Mouse (Mus musculus) limb, embryonic 15.5 days (tissue): ENCODE results near the gene Sema4d. TPM values are rescaled to one million over a fixed set of nuclear protein-coding genes. Genes with fewer than 3 reads are reported as not detected.

Experiments
- ATAC-seq: fragments of 200-750 bp; cut with Nextera tagmentation; 2 replicates; pipeline ENCODE4 v1.8.0; 2017; ENCODE audit warnings: low read depth, moderate TSS enrichment; ENCODE audit not compliant: insufficient number of reproducible peaks, low FRiP score, low TSS enrichment
- H3K27ac ChIP-seq: fragments of 300-500 bp; sonication (generic); 2 replicates; pipeline ENCODE4 v1.5.1; 2015; ENCODE audit warnings: moderate library complexity, mild to moderate bottlenecking, inconsistent platforms
- H3K27me3 ChIP-seq: fragments of 300-500 bp; sonication (generic); 2 replicates; pipeline ENCODE4 v1.6.1; 2015; ENCODE audit warnings: inconsistent platforms
- H3K36me3 ChIP-seq: fragments of 300-500 bp; sonication (generic); 2 replicates; pipeline ENCODE4 v1.6.1; 2015; ENCODE audit warnings: inconsistent platforms
- H3K4me1 ChIP-seq: fragments of 300-500 bp; sonication (generic); 2 replicates; pipeline ENCODE4 v1.6.1; 2015; ENCODE audit warnings: inconsistent platforms
- H3K4me2 ChIP-seq: fragments of 300-500 bp; sonication (generic); 2 replicates; pipeline ENCODE4 v1.6.1; 2015; ENCODE audit warnings: mild to moderate bottlenecking, inconsistent platforms
- H3K4me3 ChIP-seq: fragments of 300-500 bp; sonication (generic); 2 replicates; pipeline ENCODE4 v1.5.1; 2015; ENCODE audit warnings: mild to moderate bottlenecking, inconsistent platforms
- H3K9ac ChIP-seq: fragments of 300-500 bp; sonication (generic); 2 replicates; pipeline ENCODE4 v1.6.1; 2015; ENCODE audit warnings: inconsistent platforms
- H3K9me3 ChIP-seq: fragments of 300-500 bp; sonication (generic); 2 replicates; pipeline ENCODE4 v1.6.1; 2016; ENCODE audit warnings: inconsistent platforms
- WGBS: fragments of 180-500 bp; shearing (Covaris S2); methylation state at CpG from one replicate; pipeline ENCODE4 v1.1.7; 2015; 5-methylcytosine and 5-hydroxymethylcytosine counted together
- polyA plus RNA-seq: library from polyadenylated mRNA; unstranded; fragments of >200 nt; fragmentation: Nextera tagmentation; extraction: Ambion mirVana; gene quantifications from 2 replicates; pipeline ENCODE4 v1.2.1, GENCODE M21; 2015

Sema4d gene
- polyA plus RNA-seq, 1 experiment from 2014 or later, result 7.1 TPM

DNA sequence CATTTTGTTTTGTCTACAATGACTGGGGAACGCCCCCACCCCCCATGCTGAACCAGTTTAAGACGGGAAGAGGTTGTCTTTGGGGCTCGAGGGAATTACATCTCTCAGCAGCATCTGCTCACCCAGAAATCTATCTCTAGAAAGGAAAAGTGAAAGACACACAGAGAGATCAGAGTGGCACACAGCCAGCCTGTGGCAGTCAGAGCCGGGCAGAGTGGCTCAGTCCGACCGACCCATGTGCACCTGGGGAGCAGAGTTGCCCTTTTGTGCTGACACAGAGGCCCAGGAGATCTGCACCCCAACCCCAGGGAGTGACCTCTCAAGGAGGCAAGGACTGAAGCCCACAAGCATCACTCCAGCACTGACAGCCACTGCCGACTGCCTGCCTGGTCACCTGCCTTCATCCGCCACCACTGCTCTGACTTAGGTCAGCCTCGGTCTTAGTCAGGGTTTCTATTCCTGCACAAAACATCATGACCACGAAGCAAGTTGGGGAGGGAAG lies 50.9 kb downstream of the Sema4d start:
- WGBS, result 80% methylated on average over 10 of the region's 10 CpGs
- Histone ChIP-seq H3K27ac (no peak overlapping the region), H3K9me3 (no peaks in the 10 kb centered on the region), H3K27me3 (no peaks in the 10 kb centered on the region), H3K36me3 (no peaks in the 10 kb centered on the region), H3K4me1 (peaks cover 6% of the 10 kb centered on the region), H3K9ac (no peak overlapping the region), H3K4me2 (no peak overlapping the region), H3K4me3 (no peak overlapping the region)
- no peak for ATAC-seq

DNA sequence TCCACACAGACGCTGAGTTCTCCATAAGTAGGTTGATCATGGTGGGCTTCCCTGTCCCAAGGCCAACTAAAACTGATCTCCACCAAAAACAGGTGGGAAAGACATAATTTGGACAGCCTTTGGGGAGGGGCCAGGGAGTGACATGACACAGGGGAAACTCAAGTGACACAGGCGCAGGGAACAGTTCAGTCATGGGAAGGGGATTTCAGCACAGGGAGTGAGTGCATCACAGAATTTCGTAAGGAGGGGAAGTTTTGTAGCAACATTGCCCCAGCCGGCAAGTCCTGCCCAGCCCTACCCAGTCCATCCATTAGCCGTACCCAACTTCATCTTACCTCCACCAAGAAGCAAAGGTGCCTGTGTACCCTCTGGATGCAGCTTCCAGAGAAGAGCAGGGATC lies 52.8 kb downstream of the Sema4d start:
- Histone ChIP-seq H3K9ac (no peak overlapping the region), H3K27me3 (no peaks in the 10 kb centered on the region), H3K36me3 (no peaks in the 10 kb centered on the region), H3K27ac (no peak overlapping the region), H3K4me2 (no peak overlapping the region), H3K9me3 (no peaks in the 10 kb centered on the region), H3K4me1 (no peaks in the 10 kb centered on the region), H3K4me3 (no peak overlapping the region)
- WGBS, result 79% methylated on average over 5 of the region's 5 CpGs
- ATAC-seq, result no peak

DNA sequence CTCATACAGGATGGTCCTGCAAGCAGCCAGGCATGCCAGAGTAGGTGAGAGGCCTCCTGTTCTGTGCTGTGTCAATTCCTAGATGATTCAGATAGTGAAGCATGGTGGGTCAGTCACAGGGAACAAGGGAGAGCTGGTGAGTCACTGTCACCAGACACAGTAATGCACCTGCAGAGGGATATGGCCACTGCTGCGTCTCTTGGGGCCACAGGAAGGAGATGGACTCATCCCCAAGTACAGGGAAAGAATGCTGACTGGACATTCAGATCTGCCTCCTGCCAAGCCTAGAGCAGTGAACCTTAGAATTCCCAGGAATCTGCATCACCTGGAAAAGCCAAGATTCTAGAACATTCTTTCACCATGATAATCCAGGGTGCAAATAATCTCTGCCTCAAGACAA lies 53.8 kb downstream of the Sema4d start:
- Histone ChIP-seq H3K4me2 (no peak overlapping the region), H3K9me3 (no peaks in the 10 kb centered on the region), H3K9ac (no peak overlapping the region), H3K27ac (no peak overlapping the region), H3K4me3 (no peak overlapping the region), H3K27me3 (no peaks in the 10 kb centered on the region), H3K36me3 (no peaks in the 10 kb centered on the region), H3K4me1 (no peaks in the 10 kb centered on the region)
- no peak for ATAC-seq
- 83% methylated on average over 1 of the region's 1 CpGs for WGBS

DNA sequence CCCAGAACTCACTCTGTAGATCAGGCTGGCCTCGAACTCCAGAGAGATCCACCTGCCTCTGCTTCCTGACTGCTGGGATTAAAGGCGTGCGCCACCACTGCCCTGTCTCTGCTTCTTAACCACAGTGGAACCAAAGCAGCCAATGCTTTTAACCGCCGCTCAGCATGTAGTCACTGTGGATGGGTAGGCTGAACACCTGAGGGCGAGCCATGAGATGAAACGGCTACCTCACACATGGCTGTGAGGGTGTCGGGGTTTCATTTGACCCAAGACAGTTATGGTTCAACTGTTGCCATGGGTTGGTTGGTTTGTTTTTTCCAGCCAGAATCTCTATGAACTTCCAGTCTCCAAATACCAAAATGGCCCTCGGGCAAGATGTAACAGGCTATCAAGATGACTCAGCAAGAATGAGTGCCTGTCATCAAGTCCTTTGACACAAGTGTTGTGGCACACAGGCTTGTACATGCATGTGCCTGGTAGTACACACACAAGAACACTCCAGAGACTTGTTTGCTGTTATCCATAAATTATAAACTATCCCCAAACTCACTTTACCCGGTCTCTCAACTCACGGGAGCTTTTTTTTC lies 54.9 kb downstream of the Sema4d start:
- ATAC-seq, result no peak
- H3K27ac ChIP-seq, result no peak overlapping the region

DNA sequence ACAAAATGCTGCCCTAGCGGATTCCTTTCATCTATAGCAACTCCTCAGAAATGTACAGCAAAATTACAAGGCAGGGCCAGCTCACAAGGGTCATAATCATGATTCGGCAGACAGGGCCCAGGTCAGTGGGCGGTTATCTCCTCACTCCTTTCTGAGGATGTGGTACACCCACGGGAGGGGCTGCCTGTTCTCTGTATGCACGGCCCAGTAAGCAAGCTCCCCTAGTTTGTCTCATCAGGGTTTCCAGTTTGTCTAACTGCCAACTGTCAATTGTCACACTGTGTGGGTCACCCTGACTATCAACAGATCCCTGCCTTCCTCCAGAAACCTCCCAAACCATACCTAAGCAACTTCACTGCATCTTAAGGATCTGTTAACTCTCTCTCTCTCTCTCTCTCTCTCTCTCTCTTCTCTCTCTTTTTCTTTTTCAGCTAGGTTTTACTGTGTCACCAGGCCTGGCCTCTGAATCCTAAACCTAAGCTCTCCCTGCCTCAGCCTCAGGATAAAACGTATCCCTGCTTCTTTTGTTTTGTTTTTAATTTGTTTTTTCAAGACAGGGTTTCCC lies 55.5 kb downstream of the Sema4d start:
- no peaks in the 10 kb centered on the region for H3K36me3 ChIP-seq
- no peaks in the 10 kb centered on the region for H3K27me3 ChIP-seq
- H3K27ac ChIP-seq, result no peak overlapping the region
- no peaks in the 10 kb centered on the region for H3K9me3 ChIP-seq
- no peak overlapping the region for H3K9ac ChIP-seq
- no peaks in the 10 kb centered on the region for H3K4me1 ChIP-seq
- no peak overlapping the region for H3K4me2 ChIP-seq
- no peak overlapping the region for H3K4me3 ChIP-seq
- ATAC-seq, result no peak
- WGBS, result 75% methylated on average over 6 of the region's 6 CpGs

More for the DNA sequence above, 54.9 kb downstream of the Sema4d start:
- no peak overlapping the region for H3K4me3 ChIP-seq
- WGBS, result 90% methylated on average over 11 of the region's 11 CpGs
- H3K9me3 ChIP-seq, result no peaks in the 10 kb centered on the region
- no peak overlapping the region for H3K4me2 ChIP-seq
- H3K27me3 ChIP-seq, result no peaks in the 10 kb centered on the region
- no peaks in the 10 kb centered on the region for H3K4me1 ChIP-seq
- H3K36me3 ChIP-seq, result no peaks in the 10 kb centered on the region
- H3K9ac ChIP-seq, result no peak overlapping the region

DNA sequence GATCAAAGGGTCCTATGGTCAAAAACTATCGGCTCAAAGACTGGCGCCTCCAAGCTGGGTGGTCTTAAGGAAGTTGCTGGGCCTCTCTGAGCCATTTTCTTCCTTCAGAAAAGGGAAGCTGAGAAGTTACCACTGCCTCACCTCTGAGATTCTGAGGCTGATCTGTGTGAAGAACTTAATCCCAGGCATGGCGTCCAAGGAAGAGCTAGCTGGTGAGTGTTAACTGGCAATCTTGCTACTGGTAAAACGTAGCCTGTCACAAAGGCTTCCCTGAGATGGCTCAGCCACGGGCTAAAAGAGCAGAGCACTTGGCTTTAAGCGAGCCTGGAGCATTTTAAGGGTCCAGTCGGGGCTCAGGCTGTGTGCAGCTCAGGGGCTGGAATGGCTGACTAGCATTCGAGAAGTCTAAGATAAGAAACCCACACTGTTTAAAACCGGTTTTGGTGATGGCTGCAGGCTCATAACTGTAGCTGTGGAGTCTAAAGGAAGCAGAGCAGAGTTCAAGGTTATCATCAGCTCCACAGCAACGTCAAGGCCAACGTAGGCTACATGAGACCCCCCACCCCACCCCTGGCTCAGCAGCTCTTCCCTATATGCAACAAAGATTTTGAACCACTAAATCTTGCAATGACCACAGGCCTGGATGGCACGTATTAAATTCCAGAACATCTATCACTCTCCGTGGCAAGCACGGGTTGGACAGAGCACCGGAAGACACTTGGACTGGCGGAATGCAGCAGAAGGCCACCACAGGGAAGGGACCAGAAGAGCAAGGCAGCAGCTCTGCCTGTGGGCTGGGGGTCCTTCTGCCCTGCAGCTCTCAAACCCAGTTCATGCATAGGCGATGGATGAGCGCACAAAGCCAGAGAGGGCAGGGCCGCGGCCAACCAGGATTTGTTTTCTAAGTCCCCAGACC lies 56.3 kb downstream of the Sema4d start:
- no peak for ATAC-seq
- 69% methylated on average over 20 of the region's 20 CpGs for WGBS
- no peaks in the 10 kb centered on the region for H3K36me3 ChIP-seq
- H3K4me3 ChIP-seq, result no peak overlapping the region
- H3K27ac ChIP-seq, result 0 out of 2 replicates have a peak overlapping the region, but pooled peaks have one; percentile 11
- H3K4me1 ChIP-seq, result no peaks in the 10 kb centered on the region
- H3K9me3 ChIP-seq, result no peaks in the 10 kb centered on the region
- H3K9ac ChIP-seq, result no peak overlapping the region
- H3K4me2 ChIP-seq, result no peak overlapping the region
- H3K27me3 ChIP-seq, result no peaks in the 10 kb centered on the region

DNA sequence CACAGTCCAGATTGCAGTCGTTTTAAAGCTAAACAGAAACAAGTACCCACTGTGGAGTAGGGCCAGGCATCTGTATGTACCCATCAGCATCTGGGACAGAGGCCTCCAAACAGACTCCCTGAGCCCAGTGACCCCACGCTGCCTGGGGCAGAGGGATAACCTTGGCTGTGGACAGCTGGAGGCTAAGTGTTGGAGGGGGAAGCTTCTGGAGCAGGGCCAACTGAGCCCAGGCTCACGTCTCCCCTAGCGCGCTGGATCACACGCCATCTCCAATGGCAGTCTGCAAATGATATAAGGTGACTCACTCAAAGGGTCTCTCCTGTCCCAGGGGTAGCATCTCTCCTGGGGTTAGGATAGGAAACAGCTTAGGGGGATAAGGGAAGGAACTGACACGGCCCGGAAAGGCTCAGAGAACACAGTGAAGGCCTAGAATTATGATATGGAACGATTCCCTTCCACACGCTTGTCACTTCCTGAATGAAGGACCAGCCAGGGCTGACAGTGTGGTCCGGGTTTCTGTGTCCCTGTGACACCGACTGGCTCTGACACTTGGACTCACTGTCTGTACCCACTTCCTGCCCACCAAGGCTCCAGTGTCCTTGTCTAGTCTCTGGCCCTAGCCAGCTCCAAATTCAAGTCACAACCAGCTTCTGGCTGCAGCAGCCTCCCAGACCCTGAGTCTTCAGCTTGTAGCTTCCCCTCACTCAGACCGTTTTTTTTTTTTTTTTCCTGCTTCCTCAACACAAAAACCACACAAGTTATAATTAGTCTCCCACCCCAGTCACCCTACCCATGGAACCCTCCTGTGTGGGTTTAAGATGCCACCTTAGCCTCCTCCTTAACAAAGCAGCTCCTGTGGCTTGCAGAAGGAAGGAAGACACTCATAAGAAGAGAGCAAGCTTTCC lies 57.3 kb downstream of the Sema4d start:
- no peak overlapping the region for H3K4me2 ChIP-seq
- no peaks in the 10 kb centered on the region for H3K36me3 ChIP-seq
- no peak overlapping the region for H3K9ac ChIP-seq
- H3K4me3 ChIP-seq, result no peak overlapping the region
- H3K9me3 ChIP-seq, result no peaks in the 10 kb centered on the region
- no peak for ATAC-seq
- H3K27me3 ChIP-seq, result no peaks in the 10 kb centered on the region
- 65% methylated on average over 13 of the region's 13 CpGs for WGBS
- H3K4me1 ChIP-seq, result peaks cover 2% of the 10 kb centered on the region; the same call in 1 of the 2 replicates
- H3K27ac ChIP-seq, result no peak overlapping the region

DNA sequence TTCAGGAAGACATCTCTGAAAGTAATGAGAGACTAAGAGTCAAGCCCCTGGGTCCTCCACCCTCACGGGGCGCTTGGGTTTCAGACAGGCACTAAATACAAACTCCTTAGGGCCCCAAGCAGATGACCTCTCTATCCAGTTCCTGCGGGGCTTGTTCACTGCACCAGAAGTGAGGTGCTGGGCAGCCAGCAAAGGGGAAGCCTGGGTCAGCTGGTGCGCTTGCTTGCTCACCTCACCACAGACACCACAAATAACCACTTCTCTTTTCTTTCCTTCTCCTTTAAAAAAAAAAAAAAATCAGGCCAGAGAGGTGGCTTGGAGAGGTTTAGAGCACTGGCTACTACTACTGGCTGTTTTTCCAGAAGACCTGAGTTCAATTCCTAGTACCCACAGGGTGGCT lies 59.0 kb downstream of the Sema4d start:
- no peak overlapping the region for H3K4me3 ChIP-seq
- no peaks in the 10 kb centered on the region for H3K9me3 ChIP-seq
- 77% methylated on average over 4 of the region's 4 CpGs for WGBS
- H3K27me3 ChIP-seq, result no peaks in the 10 kb centered on the region
- no peak overlapping the region for H3K9ac ChIP-seq
- H3K27ac ChIP-seq, result no peak overlapping the region
- peaks cover 12% of the 10 kb centered on the region for H3K4me1 ChIP-seq
- ATAC-seq, result no peak
- no peak overlapping the region for H3K4me2 ChIP-seq
- no peaks in the 10 kb centered on the region for H3K36me3 ChIP-seq

DNA sequence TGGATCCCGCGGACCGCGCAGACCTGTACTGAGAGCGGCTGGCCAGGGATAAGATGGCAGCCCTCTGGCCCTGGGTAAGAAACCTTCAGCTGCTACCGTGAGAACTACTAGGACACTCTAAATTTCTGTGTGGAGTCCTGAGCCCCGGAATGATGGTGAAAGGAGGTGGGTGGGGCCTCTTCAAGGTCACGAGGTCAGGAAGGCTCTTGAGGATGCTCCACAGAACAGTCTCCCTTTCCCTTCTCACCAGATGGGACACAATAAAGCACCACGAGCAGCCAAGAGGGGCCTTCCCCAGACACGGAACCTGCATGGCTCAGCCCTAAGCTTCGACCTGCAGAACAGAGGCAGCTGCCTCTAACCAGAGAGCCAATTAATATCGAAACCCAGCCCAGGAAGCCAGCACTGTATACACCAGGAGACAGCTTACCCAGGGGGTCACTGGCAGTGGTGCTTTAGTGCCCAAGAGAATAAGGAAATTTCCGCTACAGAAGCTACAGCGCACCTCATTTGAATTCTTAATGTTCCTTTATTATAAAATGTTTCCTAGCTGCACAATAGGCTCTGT lies 61.4 kb downstream of the Sema4d start:
- WGBS, result 66% methylated on average over 14 of the region's 14 CpGs
- no peak overlapping the region for H3K4me3 ChIP-seq
- no peak overlapping the region for H3K27ac ChIP-seq
- peaks cover 12% of the 10 kb centered on the region for H3K4me1 ChIP-seq
- ATAC-seq, result no peak
- H3K27me3 ChIP-seq, result no peaks in the 10 kb centered on the region
- H3K4me2 ChIP-seq, result no peak overlapping the region
- H3K36me3 ChIP-seq, result no peaks in the 10 kb centered on the region
- no peak overlapping the region for H3K9ac ChIP-seq
- no peaks in the 10 kb centered on the region for H3K9me3 ChIP-seq

DNA sequence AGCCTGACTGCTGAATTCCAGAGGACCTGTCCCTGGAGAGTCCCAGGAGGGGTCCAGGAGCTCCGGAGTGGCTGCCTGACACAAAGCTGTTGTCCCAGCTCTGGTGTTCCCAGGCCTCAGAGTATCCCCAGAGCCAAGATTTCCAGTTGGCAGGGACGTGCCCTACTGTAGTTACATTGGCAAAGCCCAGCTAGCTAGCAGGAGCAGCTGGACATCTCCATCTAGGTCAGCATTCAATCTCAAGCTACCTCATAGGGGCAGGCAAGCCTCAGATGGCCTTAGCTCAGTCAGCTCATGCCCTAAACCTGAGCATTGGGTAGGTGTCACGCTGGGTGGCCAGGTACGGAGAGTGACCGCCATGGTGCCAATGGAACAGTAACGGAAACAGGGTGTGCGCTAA lies 62.1 kb downstream of the Sema4d start:
- no peaks in the 10 kb centered on the region for H3K27me3 ChIP-seq
- H3K27ac ChIP-seq, result no peak overlapping the region
- no peaks in the 10 kb centered on the region for H3K36me3 ChIP-seq
- peaks cover 12% of the 10 kb centered on the region for H3K4me1 ChIP-seq
- ATAC-seq, result no peak
- no peak overlapping the region for H3K4me2 ChIP-seq
- H3K9me3 ChIP-seq, result no peaks in the 10 kb centered on the region
- WGBS, result 93% methylated on average over 7 of the region's 7 CpGs
- no peak overlapping the region for H3K4me3 ChIP-seq
- no peak overlapping the region for H3K9ac ChIP-seq

DNA sequence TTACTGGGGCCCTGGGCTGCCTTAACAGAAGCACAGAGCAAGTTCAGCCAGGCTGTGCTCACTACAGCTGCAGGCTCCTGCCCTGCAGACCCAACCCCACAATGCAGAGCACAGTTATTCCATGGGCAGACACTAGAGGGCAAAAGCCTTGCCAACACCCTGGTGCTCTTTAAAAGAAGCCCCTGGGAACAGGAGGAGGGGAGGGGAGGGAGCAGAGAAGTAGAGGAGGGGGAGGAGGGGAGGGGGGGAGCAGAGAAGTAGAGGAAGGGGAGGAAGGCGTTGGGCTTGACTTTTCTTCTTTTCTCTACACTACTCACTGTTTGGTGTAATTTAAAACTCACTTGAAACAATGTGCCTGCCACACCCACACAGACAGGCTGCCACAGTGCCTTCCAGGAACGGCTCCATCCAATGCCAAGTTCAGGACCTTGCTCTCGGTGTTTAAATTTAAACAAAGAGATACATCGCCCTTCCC lies 63.6 kb downstream of the Sema4d start:
- H3K4me2 ChIP-seq, result no peak overlapping the region
- H3K4me1 ChIP-seq, result peaks cover 19% of the 10 kb centered on the region
- H3K9ac ChIP-seq, result no peak overlapping the region
- ATAC-seq, result no peak
- H3K27ac ChIP-seq, result no peak overlapping the region
- no peaks in the 10 kb centered on the region for H3K27me3 ChIP-seq
- no peaks in the 10 kb centered on the region for H3K36me3 ChIP-seq
- H3K9me3 ChIP-seq, result no peaks in the 10 kb centered on the region
- no peak overlapping the region for H3K4me3 ChIP-seq
- WGBS, result 19% methylated on average over 4 of the region's 4 CpGs
